Mouse (Mus musculus) cerebellum, adult 18-20 months (tissue): ENCODE data around the gene Diras2.

Experiments used
- DNase-seq, 2 experiments: peaks; one replicate each; pipeline ENCODE4 v3.0.0; 2021

The Diras2 gene

GRCm38 (mm10) chr13:52531121-52531520 lies at the start of gene Diras2:
Gene Diras2, minus strand, starts transcription at chr13:52531279.
- DNase-seq, result peak in 1 of 2 experiments; percentile 52

DNA sequence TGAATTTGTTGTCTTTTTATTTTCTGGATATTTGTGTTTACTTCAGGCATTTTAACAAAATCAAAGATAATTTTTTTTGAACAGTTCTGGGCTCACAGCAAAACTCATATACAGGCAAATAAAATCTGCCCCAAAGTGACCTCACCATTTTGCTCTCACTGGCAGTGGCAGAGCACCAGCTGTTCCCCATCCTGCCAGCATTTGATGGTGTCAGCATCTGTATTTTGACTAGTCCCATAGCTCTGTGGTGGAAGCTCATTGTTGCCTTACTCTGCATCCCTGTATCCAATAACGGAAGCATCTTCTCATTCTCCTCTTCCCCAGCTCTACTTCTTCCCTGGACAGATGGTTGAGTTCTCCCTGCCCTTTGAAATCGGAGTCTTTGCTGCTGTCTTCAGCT lies 47.7 kb upstream of the Diras2 start:
- no peak for DNase-seq

GRCm38 (mm10) chr13:52577939-52578338 lies 46.9 kb upstream of the Diras2 start:
- no peak for DNase-seq

GRCm38 (mm10) chr13:52577326-52577920 lies 46.3 kb upstream of the Diras2 start:
- no peak for DNase-seq

DNA sequence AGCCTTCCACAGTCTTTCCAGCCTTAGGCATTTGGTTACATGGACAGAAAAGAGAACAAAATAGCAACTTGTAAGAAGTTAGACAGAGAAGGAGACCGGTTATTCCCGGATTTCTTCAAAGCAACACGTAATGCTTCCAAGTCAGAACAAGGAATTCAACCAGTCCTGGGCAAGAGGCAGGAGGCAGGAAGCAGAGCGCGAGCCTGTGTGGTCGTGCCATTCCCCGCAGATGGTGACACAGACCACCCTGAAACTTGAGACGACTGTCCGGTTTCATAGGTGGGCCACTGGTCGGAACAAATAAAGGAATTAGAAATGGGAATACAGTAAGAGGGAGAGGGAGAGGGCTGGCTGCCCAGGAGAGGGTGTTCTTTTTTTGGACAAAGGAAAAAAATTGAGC lies 45.8 kb upstream of the Diras2 start:
- DNase-seq, result no peak

- no peak for DNase-seq
Observed at GRCm38 (mm10) chr13:52576021-52576614, 45.0 kb upstream of the Diras2 start.

DNA sequence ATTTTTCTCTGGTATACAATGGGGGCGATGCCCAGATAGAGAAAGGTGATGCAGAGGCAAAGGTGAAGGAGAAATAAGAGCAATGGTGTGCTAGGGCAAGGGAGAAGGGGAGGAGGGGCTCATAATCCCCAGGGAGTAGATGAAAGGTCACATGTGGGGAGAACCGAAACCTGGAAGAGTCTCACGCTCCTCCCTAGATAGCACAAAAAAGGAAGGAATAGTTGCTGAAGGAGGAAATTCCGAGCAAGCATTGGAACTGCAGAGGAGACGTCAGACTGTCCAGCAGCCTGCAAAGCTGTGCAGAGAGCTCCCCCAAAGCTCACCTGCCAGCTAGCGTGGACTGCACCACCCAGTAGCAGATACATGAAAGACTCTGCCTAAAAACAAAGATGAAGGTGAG lies 44.4 kb upstream of the Diras2 start:
- no peak for DNase-seq

- no peak for DNase-seq
Observed at GRCm38 (mm10) chr13:52574311-52574710, 43.2 kb upstream of the Diras2 start.

DNA sequence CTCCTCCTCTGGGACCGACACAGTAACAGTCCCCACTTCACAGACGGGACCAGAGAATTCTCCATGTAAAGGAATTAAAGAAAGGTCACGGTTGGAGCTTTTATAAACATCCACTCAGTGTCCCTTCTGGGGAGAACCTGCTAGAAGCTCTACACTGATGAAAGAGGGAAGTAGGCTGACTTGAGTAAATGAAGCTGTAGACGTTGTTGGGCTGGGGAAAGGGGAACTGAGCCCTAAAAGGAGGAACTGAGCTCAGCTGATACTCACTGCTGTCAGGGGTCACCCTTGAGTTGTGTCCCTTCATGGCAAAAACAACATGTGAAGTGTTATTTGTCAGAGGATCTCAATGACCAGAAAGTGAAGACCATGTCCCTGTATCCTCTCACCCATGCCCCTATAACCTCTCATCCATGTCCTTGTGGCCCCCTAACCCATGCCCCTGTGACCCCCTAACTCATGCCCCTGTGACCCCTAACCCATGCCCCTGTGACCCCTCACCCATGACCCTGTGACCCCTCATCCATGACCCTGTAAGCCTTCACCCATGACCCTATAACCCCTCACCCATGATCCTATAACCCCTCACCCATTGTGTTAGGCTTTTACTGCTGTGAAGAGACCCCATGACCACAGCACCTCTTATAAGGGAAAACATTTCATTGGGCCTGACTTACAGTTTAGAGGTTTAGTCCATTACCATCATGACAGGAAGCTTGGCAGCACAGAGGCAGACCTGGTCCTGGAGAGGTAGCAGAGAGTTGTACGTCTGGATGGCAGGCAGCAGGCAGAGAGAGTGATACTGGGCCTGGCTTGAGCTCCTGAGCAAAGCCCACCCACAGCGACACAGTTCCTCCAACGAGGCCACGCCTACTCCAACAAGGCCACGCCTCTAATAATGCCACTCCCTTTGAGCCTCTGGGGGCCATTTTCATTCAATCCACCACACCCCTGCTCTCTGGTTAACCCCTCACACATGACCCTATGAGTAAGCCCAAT lies 41.7 kb upstream of the Diras2 start:
- DNase-seq, result no peak

DNA sequence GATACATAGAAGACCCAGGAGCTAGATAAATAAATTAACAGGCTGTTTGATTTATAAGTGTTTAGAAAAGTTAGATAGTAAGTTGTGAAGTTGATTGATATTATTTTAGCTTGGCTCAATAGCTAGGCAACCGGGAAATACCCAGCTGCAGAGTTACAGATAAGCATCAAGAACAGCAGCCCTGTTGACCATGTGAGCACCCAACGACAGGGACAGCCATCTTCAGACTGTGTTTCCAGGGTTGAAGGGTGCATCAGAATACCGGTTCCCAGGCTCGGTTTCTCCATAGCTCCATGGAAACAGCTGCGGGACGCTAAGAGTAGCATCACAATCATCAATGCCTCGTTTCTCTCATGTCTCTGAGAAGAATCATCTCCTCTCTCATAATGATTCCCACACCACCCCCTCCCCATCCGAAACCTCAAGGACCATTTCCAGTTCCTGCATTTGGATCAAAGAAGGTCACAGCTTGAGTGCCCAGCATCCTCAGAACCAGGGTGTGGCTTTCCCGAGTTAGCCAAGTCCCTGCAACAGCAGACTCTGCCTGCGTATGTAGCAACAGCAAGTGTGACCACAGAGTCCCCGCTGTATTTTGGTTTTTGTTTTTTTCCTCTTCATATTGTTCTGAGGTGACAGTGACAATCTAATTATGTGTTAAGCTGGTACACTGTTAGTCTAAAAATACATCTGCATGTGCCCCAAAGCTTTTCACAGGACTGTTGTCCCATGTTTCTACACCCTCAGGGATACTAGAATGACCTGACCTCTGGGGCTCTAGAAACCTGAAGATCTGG lies 40.7 kb upstream of the Diras2 start:
- no peak for DNase-seq

GRCm38 (mm10) chr13:52570276-52570675 lies 39.2 kb upstream of the Diras2 start:
- DNase-seq, result no peak

GRCm38 (mm10) chr13:52569194-52569769 lies 38.2 kb upstream of the Diras2 start:
- DNase-seq, result no peak

DNA sequence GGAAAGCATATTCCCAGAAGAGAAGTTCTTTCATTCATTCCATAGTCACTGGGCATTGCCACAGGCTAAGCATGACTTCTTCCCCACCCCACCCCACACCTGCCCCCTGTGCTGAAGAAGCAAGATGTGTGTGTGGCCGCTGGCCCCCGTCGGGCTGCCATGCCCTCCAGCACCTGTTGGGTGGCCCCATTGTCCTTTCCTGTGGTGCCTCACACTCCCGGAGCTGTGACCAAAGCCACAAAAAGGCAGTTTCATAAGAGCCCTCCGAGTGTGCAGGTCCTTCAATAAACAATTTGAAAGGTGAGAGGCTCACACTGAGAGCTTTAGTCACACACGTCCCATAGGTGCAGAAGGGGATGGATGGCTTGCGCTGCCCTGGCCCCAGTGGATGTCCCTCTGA lies 35.7 kb upstream of the Diras2 start:
- no peak for DNase-seq

DNA sequence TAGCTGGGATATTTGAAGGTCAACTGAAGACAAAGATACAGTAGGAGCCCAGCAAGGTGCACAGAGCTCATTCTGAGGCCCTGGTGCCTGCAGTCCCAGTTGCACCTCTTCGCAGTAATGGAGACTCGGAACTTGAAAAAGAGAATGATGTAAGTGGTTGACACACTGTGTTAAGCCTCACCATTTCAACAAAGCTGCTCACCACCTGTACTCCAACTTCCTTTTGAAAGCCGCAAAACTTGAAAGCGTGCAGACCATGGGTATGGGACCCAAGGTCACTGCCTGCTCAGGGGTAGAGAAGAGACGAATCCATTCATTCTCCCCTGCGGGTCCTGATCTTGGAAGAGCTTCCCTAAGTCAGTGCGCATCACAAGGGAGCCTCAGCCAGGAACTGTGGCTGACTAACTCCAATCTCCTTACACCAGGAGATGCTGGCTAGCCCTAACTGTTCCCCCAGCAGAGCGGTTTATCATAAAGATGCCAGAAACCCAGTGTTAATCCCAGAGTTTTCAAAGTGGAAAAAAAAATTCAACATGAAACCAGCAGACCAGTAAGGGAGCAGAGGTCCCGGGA lies 35.2 kb upstream of the Diras2 start:
- no peak for DNase-seq

GRCm38 (mm10) chr13:52565103-52565739 lies 34.1 kb upstream of the Diras2 start:
- DNase-seq, result peak; percentile 11 to 27

GRCm38 (mm10) chr13:52562166-52562571 lies 31.1 kb upstream of the Diras2 start:
- DNase-seq, result no peak

- no peak for DNase-seq
Observed at GRCm38 (mm10) chr13:52561367-52562165, 30.5 kb upstream of the Diras2 start.

GRCm38 (mm10) chr13:52557421-52557820 lies 26.3 kb upstream of the Diras2 start:
- DNase-seq, result no peak

GRCm38 (mm10) chr13:52554722-52555121 lies 23.6 kb upstream of the Diras2 start:
- DNase-seq, result no peak

DNA sequence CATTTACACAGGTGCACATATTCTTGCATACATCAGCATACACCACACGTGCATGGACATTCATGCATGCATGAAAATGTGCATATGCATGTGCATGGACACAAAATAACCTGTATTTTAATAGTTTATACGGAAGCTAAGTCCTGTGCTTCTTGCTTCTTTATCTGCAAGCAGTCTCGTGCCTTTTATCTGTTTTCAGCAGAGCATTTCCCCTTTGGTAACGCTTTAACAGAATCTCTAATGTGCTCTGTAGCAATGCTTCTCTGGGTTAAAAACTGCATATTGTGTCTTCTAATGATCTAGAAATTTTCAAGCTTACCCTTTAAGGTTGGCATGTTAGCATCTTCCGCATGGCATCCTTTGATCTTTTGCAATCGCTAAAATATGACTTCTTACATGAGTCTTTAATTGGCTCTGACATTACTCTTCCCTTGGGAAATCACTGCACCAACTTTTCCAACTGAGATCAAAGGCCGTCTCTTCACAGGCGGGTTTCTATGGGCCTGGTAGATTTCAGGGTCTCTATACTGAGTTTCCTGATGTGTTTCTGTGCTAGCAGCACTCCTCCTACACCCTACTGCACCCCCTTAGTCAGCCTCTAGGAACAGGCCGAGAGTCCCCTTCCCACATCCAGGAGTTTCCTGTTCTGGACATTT lies 21.9 kb upstream of the Diras2 start:
- no peak for DNase-seq
